Mouse (Mus musculus) kidney, adult 2 months (tissue): Measurements from ENCODE around the gene Sult2b1.

ENCODE experiments used
- CTCF ChIP-seq: fragments of 200-500 bp; conservative IDR thresholded peaks from 2 replicates; pipeline ENCODE4 v1.5.1; 2011; ENCODE audit warnings: low read depth, mild to moderate bottlenecking, control low read depth, low read length, moderate library complexity, mixed read lengths; ENCODE audit not compliant: insufficient read depth, insufficient read length
- POLR2A ChIP-seq: fragments of 200-500 bp; IDR thresholded peaks from one replicate; pipeline ENCODE4 v1.6.1; 2011; ENCODE audit warnings: low read depth, low read length, control low read depth

DNA sequence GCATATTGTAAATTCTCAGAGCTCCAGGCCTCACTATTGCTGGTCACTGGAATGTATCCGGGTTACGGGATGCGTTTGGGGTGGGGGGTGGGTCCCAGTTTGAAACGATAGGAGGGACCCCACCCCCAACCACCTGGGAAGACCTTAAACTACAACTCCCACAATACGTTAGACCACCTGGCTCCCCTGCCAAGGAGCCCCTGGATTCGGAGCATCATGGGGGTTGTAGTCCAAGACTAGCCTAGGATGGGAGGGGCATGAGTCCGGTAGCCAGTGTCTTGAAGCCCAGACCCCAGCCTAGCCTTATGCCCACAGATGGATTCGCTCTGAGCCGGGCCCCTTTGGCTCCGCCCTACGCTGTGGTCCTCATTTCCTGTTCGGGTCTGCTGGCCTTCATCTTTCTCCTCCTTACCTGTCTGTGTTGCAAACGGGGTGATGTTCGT is 1.7 kb upstream of the Sult2b1 start:
- TF ChIP-seq CTCF (no peak), POLR2A (no peak)
